Mouse (Mus musculus) c-Kit-negative CD71-positive TER-119-positive erythroid progenitor cells, embryonic 14.5 days (primary cell): ENCODE data around the gene Rngtt.
"Not testable (repeated sequence)": the region's sequence is repeated elsewhere in the genome, so short reads cannot be mapped to it uniquely, and the experiment has no call there.

ENCODE experiments used
- DNase-seq: peaks from one replicate; pipeline ENCODE4 v3.0.0-alpha.2; 2013; ENCODE audit warnings: low read depth, low spot score

Gene Rngtt

DNA sequence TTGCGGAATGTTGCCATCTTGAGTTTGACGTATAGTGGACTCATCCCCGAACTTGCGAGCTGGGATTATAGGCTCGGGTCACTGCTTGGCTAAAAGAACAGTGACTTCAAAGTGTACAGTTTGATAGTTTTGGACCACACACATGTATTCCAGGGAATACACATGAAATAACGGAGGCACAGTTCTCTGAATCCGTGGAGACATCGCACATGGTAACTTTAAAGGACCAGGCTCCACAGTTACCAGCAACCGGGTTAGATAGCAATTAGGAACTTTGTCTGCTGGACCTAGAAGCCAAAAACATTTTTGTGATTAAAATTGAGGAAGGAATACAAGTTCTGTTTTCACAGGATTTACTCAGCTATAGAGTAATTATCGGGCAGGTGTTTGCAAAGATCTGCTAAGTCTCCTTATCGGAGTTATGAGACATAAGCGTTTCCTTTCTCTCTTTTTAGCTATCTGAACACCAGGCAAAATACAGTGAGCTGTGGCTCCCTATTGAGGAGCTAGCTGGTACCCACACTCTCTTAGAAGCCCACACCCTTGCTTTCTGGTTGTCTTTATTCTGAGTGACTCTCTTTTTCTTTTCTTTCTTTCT, 828 bp downstream of the Rngtt start:
- peak; percentile 19 for DNase-seq

- not testable (repeated sequence) for DNase-seq
Observed at GRCm38 (mm10) chr4:33314150-33314549, 4.0 kb downstream of the Rngtt start.

DNA sequence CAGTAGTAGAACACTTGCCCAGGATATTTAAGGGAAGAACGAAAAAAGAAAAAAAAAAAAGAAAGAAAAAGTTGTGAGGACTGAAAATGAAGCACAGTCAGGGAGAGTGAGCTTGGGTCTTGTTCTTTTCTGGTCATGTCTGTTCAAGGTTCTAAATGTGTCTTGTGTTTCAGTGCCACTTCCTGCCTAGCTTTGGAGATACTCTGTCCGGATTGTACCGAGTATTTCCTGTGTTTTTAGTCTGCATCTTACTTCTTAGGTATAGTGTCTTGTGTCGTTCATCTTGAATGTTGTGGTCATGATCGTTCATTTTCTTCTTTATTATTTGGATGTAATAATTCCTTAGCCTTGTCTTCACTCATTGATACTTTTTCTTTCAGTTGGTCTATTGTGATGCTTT, 5.7 kb downstream of the Rngtt start:
- DNase-seq, result no peak

DNA sequence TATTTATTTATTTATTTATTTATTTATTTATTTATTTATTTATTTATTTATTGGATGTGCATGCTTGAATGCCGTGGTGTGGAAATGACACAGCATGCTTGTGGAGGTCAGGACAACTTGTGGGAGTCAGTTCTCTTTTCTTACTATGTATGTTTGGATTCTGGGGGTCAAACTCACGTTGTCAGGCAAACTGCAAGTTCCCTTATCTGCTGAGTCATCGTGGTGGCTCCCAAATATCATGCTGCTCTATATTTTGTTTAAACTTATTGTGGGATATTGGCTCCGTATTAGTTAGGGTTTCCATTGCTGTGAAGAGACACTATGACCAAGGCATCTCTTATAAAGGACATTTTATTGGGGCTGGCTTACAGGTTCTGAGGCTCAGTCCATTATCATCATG, 21.0 kb downstream of the Rngtt start:
- no peak for DNase-seq

GRCm38 (mm10) chr4:33332956-33333455, 22.9 kb downstream of the Rngtt start:
- DNase-seq, result no peak

- peak; percentile 78 for DNase-seq
Observed at GRCm38 (mm10) chr4:33337999-33338398, 27.9 kb downstream of the Rngtt start.

- no peak for DNase-seq
Observed at GRCm38 (mm10) chr4:33342877-33343731, 33.0 kb downstream of the Rngtt start.

GRCm38 (mm10) chr4:33343732-33344057, 33.6 kb downstream of the Rngtt start:
- DNase-seq, result peak; percentile 50

DNA sequence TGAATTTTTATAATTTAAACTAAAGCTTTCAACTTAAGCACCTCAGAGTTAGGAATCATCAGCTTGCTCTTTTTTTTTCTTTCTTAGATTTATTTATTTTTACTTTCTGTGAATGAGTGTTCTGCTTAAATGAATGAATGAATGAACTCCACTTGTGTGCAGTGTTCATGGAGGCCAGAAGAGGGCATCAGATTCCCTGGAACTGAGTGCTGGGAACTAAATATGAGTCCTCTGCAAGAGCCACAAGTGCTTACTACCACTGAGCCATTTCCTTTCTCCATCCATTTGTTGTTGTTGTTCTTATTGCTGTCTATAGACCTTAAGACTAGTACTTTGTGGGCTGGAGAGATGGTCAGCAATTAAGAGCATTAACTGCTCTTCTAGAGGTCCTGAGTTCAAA, 53.3 kb downstream of the Rngtt start:
- no peak for DNase-seq

DNA sequence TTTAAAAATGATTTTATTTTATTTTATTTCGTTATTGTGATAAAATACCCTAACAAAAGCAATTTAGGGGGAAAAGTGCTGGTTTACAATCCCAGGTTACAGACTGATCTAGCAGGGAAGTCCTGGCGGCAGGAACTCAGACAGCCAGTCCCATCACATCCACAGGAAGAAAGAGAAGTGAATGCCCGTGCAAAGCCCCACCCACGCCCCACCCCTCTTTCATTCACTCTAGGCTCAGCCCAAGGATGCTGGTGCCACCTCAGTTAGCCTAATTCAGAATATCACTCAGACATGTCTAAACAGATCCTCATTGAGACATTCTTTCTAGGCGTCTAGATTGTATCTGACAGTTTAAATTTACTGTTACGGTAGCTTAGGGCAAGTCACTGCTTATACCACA, 64.8 kb downstream of the Rngtt start:
- DNase-seq, result no peak

- DNase-seq, result no peak
Observed at GRCm38 (mm10) chr4:33377642-33378041, 67.5 kb downstream of the Rngtt start.

- DNase-seq, result no peak
Observed at GRCm38 (mm10) chr4:33378894-33379293, 68.8 kb downstream of the Rngtt start.

DNA sequence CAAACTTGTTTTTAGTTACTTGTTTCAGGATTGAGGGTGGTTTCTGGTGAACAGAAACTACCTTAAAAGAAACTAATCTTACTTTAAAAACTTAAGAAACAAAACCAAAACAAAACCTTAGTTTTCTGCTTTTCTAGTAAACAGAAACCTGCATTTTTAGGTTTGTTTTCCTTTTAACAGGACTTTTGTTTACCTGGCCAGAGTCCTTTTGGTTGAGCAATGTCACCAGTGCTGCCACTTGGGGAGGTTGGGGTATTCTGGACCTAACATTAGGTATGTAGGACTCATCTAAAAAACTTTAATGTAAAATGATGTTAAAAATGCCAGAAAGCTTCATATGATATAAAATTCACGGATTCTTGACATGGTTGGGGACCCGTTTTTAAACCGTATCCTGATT, 78.8 kb downstream of the Rngtt start:
- DNase-seq, result no peak

GRCm38 (mm10) chr4:33390660-33391059, 80.5 kb downstream of the Rngtt start:
- DNase-seq, result no peak

- no peak for DNase-seq
Observed at GRCm38 (mm10) chr4:33393437-33393836, 83.3 kb downstream of the Rngtt start.

- DNase-seq, result peak; percentile 80
Observed at GRCm38 (mm10) chr4:33396222-33397176, 86.4 kb downstream of the Rngtt start.

DNA sequence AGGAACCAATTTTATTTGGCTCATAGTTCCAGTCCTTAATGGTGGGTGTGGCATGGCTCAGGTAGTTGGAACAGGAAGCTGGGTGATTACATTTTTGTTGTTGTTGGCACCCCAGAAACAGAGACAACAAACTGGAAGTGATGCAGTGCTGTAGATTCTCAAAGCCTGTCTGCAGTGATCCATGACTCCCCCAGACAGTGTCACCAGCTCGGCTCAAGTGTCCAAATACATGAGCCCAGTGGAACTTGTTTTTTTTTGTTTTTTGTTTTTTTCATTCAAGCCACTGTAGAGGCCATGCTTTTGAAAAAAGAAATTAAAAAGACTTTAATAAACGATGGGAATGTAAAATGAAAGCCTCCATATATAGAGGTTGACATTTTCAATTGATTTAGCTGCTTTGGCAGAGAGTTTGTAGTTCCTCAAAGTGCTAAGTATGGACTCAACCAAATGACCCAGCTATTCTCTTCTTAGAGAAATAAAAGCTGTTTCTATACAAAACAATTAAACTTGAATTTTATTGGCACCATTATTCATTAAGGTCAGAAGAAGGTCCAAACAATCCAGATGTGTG, 95.7 kb downstream of the Rngtt start:
- DNase-seq, result no peak

GRCm38 (mm10) chr4:33413791-33414190, 103.7 kb downstream of the Rngtt start:
- no peak for DNase-seq

DNA sequence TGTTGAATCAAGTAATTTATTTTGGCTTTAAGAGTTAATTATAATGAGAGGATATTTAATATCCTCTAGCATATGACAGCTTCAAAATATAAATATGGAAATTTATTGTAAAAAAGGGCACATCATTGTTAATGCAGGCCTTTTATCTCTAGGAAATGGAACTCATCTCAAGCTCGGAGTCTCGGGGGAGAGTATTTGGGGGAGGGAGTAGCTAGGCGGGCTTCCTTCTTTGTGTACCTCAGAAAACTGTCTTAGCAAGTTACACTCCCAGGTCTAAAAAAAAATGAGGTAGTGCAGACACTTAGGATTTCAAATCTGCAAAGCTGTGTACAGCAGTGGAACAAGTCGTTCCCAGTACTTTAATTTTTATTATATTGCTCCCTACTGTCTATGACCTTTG, 104.7 kb downstream of the Rngtt start:
- DNase-seq, result no peak

DNA sequence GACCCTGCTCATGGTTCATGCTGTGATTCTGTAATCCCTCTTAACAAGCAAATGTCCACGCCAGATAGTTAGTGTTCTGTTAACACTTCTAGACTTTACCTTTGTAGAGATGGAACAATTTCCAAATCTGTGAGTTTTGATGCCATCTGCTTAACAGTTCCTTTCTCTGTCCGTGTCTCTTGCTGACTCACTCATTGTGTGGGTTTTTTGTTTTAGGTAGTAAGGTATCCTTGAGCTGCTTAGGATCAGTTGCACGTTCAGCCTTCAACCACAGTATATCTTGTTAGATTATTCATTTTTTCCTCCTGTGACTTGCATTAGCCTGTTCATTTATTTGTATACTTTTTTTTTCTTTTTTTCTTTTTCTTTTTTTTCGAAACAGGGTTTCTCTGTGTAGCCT, 107.3 kb downstream of the Rngtt start:
- no peak for DNase-seq

DNA sequence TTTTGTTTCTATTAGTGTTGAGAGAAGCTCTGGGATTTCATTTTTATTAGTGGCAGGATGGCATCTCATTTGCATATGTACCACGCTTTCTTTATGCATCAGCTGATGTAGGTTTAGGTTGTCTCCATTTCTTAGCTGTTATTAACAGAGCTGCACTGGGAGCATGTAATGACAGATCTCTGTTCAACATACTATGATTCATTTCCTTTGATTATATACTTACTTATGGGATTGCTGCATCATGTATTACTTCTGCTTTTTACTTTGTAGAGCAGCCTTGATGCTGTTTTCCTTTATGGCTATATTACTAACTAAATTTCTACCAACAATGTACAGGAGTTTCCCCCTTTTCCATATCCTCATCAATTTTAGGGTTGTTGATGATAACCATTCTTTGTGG, 109.5 kb downstream of the Rngtt start:
- no peak for DNase-seq

DNA sequence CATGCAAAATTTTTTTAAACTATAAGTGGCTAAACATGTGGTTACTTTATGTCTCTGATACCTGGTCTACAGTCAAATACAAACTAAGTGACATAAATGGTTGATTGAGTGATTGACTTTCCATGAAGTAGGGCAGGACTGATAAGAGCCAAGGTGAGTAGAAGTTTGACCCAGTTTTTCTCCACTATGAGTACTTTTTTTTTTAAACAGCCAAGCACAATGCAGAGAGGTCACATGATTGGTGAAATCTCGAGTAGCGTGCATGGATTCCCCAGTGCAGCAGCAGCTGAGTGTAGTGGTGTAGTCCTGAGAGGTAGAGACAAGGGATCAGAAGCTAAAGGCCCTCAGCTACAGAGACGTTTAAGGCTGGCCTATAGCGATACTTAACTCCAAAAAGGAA, 118.7 kb downstream of the Rngtt start:
- DNase-seq, result no peak
